Mouse (Mus musculus) CH12.LX (cell line): ENCODE data around the gene Gm11937. TPM values are rescaled to one million over a fixed set of nuclear protein-coding genes. Genes with fewer than 3 reads are reported as not detected.

Experiments
- DNase-seq: peaks from one replicate; pipeline ENCODE4 v3.0.0-alpha.2; 2013; ENCODE audit errors: extremely low read depth
- H3K27ac ChIP-seq: 2 replicates; pipeline ENCODE4 v1.5.1; 2012; ENCODE audit warnings: low read depth, mild to moderate bottlenecking, control low read depth, moderate library complexity; ENCODE audit not compliant: insufficient read depth
- H3K27me3 ChIP-seq: replicated peaks from 2 replicates; pipeline ENCODE3; 2012; ENCODE audit warnings: inconsistent platforms
- H3K36me3 ChIP-seq, 2 experiments: replicated peaks in 1 of 2; 2 replicates each; pipeline versions ENCODE3 to v1.6.1; 2012; ENCODE audit warnings: inconsistent platforms in 1 of 2, low read length in 1 of 2, mild to moderate bottlenecking in 1 of 2, mixed read lengths in 1 of 2, moderate library complexity in 1 of 2; ENCODE audit not compliant: control insufficient read depth in 1 of 2, insufficient read depth in 1 of 2
- H3K4me1 ChIP-seq, 2 experiments: 2 replicates each; pipeline ENCODE4 v1.6.1; 2012; ENCODE audit warnings: inconsistent platforms in 1 of 2, moderate library complexity in 1 of 2; ENCODE audit not compliant: insufficient read depth in 2 of 2, control insufficient read depth in 1 of 2
- H3K4me2 ChIP-seq: 2 replicates; pipeline ENCODE4 v1.6.1; 2012; ENCODE audit warnings: low read depth, mild to moderate bottlenecking, control low read depth; ENCODE audit not compliant: poor library complexity, insufficient read depth, severe bottlenecking
- H3K4me3 ChIP-seq, 3 experiments: fragments of 150-350 bp in 1 of 3; sonication (generic) in 1 of 3; replicated peaks in 1 of 3; 2 replicates each; pipeline versions ENCODE3 to v1.5.1; 2011 to 2012; ENCODE audit warnings: low read depth in 2 of 3, low read length in 2 of 3, mild to moderate bottlenecking in 2 of 3, moderate library complexity in 2 of 3, control low read depth in 1 of 3, improper control_type of control experiment in 1 of 3, inconsistent platforms in 1 of 3, mixed read lengths in 1 of 3; ENCODE audit not compliant: poor library complexity in 1 of 3
- H3K79me2 ChIP-seq: replicated peaks from 2 replicates; pipeline ENCODE4 v1.6.1; 2012; ENCODE audit warnings: mild to moderate bottlenecking, moderate library complexity; ENCODE audit not compliant: control insufficient read depth, poor library complexity, insufficient read depth, severe bottlenecking; ENCODE audit errors: extremely low read depth
- H3K9ac ChIP-seq: 2 replicates; pipeline ENCODE4 v1.6.1; 2012; ENCODE audit warnings: low read depth, mild to moderate bottlenecking, control low read depth, moderate library complexity; ENCODE audit not compliant: insufficient read depth
- H3K9me3 ChIP-seq: replicated peaks from 2 replicates; pipeline ENCODE3; 2012; ENCODE audit warnings: low read length, inconsistent platforms, mixed read lengths
- BHLHE40 ChIP-seq: IDR thresholded peaks from 2 replicates; pipeline ENCODE4 v1.6.1; 2011; ENCODE audit warnings: mild to moderate bottlenecking, low read depth, low read length, improper control_type of control experiment
- CHD1 ChIP-seq: IDR thresholded peaks from 2 replicates; pipeline ENCODE4 v1.6.1; 2012; ENCODE audit warnings: low read depth, low read length, improper control_type of control experiment, inconsistent platforms
- CHD2 ChIP-seq: IDR thresholded peaks from 2 replicates; pipeline ENCODE4 v1.6.1; 2011; ENCODE audit warnings: low read length, improper control_type of control experiment
- E2F4 ChIP-seq: IDR thresholded peaks from 2 replicates; pipeline ENCODE4 v1.6.1; 2011; ENCODE audit warnings: low read depth, low read length, improper control_type of control experiment; ENCODE audit not compliant: insufficient replicate concordance
- EP300 ChIP-seq: IDR thresholded peaks from 2 replicates; pipeline ENCODE4 v1.6.1; 2011; ENCODE audit warnings: low read length, improper control_type of control experiment
- ETS1 ChIP-seq: conservative IDR thresholded peaks from 2 replicates; pipeline ENCODE4 v1.6.1; 2012; ENCODE audit warnings: low read depth, mild to moderate bottlenecking, inconsistent platforms, low read length, improper control_type of control experiment, moderate library complexity
- IRF4 ChIP-seq: IDR thresholded peaks from 2 replicates; pipeline ENCODE4 v1.6.1; 2014; ENCODE audit warnings: low read depth, mild to moderate bottlenecking, inconsistent platforms, low read length, improper control_type of control experiment
- JUN ChIP-seq: IDR thresholded peaks from 2 replicates; pipeline ENCODE4 v1.6.1; 2011; ENCODE audit warnings: low read depth, mild to moderate bottlenecking, low read length, improper control_type of control experiment, moderate library complexity; ENCODE audit not compliant: insufficient read depth
- JUND ChIP-seq: conservative IDR thresholded peaks from 2 replicates; pipeline ENCODE4 v1.6.1; 2011; ENCODE audit warnings: low read depth, low read length, improper control_type of control experiment
- MAFK ChIP-seq: IDR thresholded peaks from 2 replicates; pipeline ENCODE4 v1.6.1; 2011; ENCODE audit warnings: low read length, improper control_type of control experiment; ENCODE audit not compliant: insufficient replicate concordance
- MEF2A ChIP-seq: IDR thresholded peaks from 2 replicates; pipeline ENCODE4 v1.6.1; 2014; ENCODE audit warnings: low read depth, mild to moderate bottlenecking, inconsistent platforms, low read length, improper control_type of control experiment, borderline replicate concordance
- MXI1 ChIP-seq: IDR thresholded peaks from 2 replicates; pipeline ENCODE4 v1.6.1; 2011; ENCODE audit warnings: mild to moderate bottlenecking, low read depth, low read length, improper control_type of control experiment
- NELFE ChIP-seq: IDR thresholded peaks from 2 replicates; pipeline ENCODE4 v1.6.1; 2011; ENCODE audit warnings: low read depth, low read length, improper control_type of control experiment
- NRF1 ChIP-seq: IDR thresholded peaks from 2 replicates; pipeline ENCODE4 v1.6.1; 2014; ENCODE audit warnings: low read depth, mild to moderate bottlenecking, inconsistent platforms, low read length, improper control_type of control experiment, moderate library complexity
- POLR2A ChIP-seq: IDR thresholded peaks from 2 replicates; pipeline ENCODE4 v1.6.1; 2011; ENCODE audit warnings: low read depth, mild to moderate bottlenecking, improper control_type of control experiment, low read length
- POLR2AphosphoS2 ChIP-seq: IDR thresholded peaks from 2 replicates; pipeline ENCODE4 v1.6.1; 2011; ENCODE audit warnings: low read depth, low read length, improper control_type of control experiment
- RCOR1 ChIP-seq: conservative IDR thresholded peaks from 2 replicates; pipeline ENCODE4 v1.6.1; 2012; ENCODE audit warnings: low read depth, mild to moderate bottlenecking, inconsistent platforms, low read length, improper control_type of control experiment
- TCF12 ChIP-seq: IDR thresholded peaks from 2 replicates; pipeline ENCODE4 v1.6.1; 2014; ENCODE audit warnings: low read depth, mild to moderate bottlenecking, inconsistent platforms, low read length, improper control_type of control experiment
- USF1 ChIP-seq: IDR thresholded peaks from 2 replicates; pipeline ENCODE4 v1.6.1; 2014; ENCODE audit warnings: low read depth, mild to moderate bottlenecking, inconsistent platforms, low read length, improper control_type of control experiment
- ZC3H11A ChIP-seq: IDR thresholded peaks from 2 replicates; pipeline ENCODE4 v1.6.1; 2012; ENCODE audit warnings: low read depth, mild to moderate bottlenecking, inconsistent platforms, low read length, improper control_type of control experiment
- ZKSCAN1 ChIP-seq: IDR thresholded peaks from 2 replicates; pipeline ENCODE4 v1.6.1; 2012; ENCODE audit warnings: low read depth, inconsistent platforms, low read length, improper control_type of control experiment, borderline replicate concordance
- ZNF384 ChIP-seq: IDR thresholded peaks from 2 replicates; pipeline ENCODE4 v1.6.1; 2012; ENCODE audit warnings: low read depth, low read length, improper control_type of control experiment, inconsistent platforms
- dilution Hi-C: fragments of 300-500 bp; cut with MboI; formaldehyde crosslinking; loops from 2 replicates; pipeline ENCODE4 v1.14.3; 2020; ENCODE audit warnings: low sequenced_read_pairs; ENCODE audit not compliant: extremely low pct_unique_long_range_greater_than_20kb, extremely low pct_ligation_motif_present
- in situ Hi-C: fragments of 300-500 bp; cut with MboI; formaldehyde crosslinking; loops from 3 replicates; pipeline ENCODE4 v1.14.3; 2019; ENCODE audit warnings: low sequenced_read_pairs, low pct_ligation_motif_present, low pct_unique_long_range_greater_than_20kb, mixed read lengths
- polyA plus RNA-seq: library from polyadenylated mRNA; unstranded; fragments of >175 nt; gene quantifications from 2 replicates; pipeline ENCODE4 v1.2.1, GENCODE M21; 2012; ENCODE audit warnings: low read depth; ENCODE audit not compliant: insufficient read length
- total RNA-seq, 2 experiments: library from RNA; depleted of rRNA; stranded (reverse); fragments of 300-350 nt in 1 of 2; fragments of >200 nt in 1 of 2; gene quantifications; 2 replicates each; pipeline ENCODE4 v1.2.3; 2012 to 2014

Gene Gm11937
- total and polyA plus RNA-seq, 3 experiments = not detected

DNA sequence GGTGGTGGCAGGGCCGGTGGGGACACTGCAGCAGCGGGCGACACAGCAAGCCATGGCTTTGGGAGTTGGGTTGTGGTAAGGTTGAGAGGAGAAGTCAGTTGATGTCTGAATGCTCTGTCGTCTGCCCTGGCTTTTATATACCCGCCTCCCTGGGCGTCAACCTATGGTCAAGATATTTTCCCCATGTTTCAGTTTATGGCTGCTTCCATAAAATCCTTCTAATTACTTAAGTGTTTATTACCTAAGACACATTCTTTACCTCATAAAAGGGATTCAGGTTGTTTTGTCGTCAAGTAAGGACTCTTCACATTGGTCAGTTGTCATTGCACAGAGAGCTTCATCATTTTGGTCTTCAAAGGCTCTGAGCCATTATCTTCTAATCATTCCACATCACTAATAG is 43.5 kb downstream of the Gm11937 start, which contains the start of gene Krtap3-1:
Gene Krtap3-1, minus strand, starts transcription at position 101 of the 400 bp plus-strand sequence.
- no peaks in the 10 kb centered on the region for H3K36me3 ChIP-seq

DNA sequence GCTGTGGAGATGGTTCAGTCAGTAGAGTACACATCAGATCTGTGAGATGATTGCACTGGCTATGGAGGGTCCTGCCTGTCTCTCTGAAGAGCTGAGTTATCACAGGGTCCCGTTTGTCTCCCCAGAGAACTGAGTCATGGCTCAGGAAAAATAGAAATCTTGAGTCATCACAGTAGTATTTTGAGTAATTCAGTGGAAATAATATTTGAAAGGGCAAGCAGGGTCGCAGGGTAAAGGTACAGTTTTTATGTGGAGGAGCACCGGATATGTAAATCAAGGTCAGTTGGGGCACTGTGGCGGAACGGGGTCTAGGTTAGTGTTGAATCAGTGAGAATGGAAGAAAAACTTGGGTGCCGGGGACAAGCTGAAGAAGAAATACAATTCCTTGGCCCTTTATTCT is 47.4 kb downstream of the Gm11937 start:
- Histone ChIP-seq H3K4me3 (no peak overlapping the region), H3K36me3 (no peaks in the 10 kb centered on the region), H3K27ac (no peak overlapping the region), H3K27me3 (peaks cover 35% of the 10 kb centered on the region), H3K79me2 (no peaks in the 10 kb centered on the region), H3K9ac (no peak overlapping the region), H3K4me1 (peaks cover 5 to 15% of the 10 kb centered on the region in 2 experiments), H3K4me2 (peak overlapping the region; percentile 65; the same call in 1 of the 2 replicates), H3K9me3 (no peaks in the 10 kb centered on the region)
- TF ChIP-seq JUND = peak; percentile 96
- TF ChIP-seq POLR2A = no peak
- no peak for TF ChIP-seq USF1
- no peak for TF ChIP-seq MXI1
- TF ChIP-seq CHD1 = no peak
- TF ChIP-seq TCF12 = peak; percentile 79
- peak; percentile 98 for TF ChIP-seq EP300
- TF ChIP-seq IRF4 = peak; percentile 99
- TF ChIP-seq BHLHE40 = peak; percentile 86
- peak; percentile 98 for TF ChIP-seq JUN
- TF ChIP-seq MEF2A = peak; percentile 96
- TF ChIP-seq MAFK = peak; percentile 87
- no peak for TF ChIP-seq ZC3H11A
- peak; percentile 97 for TF ChIP-seq ETS1
- TF ChIP-seq CHD2 = peak; percentile 59; the same call in 1 of the 2 replicates
- no peak for TF ChIP-seq POLR2AphosphoS2
- peak; percentile 90; the same call in 1 of the 2 replicates for TF ChIP-seq RCOR1
- peak; percentile 84 for DNase-seq
- in situ Hi-C loops = no loop called here
- dilution Hi-C loops = no loop called here

More for the DNA sequence above, 43.5 kb downstream of the Gm11937 start, which contains the start of gene Krtap3-1:
- no peak within 1 kb of the TSS for H3K4me2 ChIP-seq
- TF ChIP-seq MXI1 = no peak
- TF ChIP-seq NELFE = no peak
- no peak for TF ChIP-seq ZNF384
- TF ChIP-seq NRF1 = no peak
- no peak for TF ChIP-seq BHLHE40
- TF ChIP-seq E2F4 = no peak
- TF ChIP-seq CHD2 = no peak
- TF ChIP-seq ZKSCAN1 = no peak
- TF ChIP-seq JUN = no peak
- no peaks in the 10 kb centered on the region for H3K9me3 ChIP-seq
- in situ Hi-C loops (no loop called here), dilution Hi-C loops (no loop called here)
- H3K27me3 ChIP-seq = peaks cover 29% of the 10 kb centered on the region
- H3K27ac ChIP-seq = no peak within 1 kb of the TSS
- H3K9ac ChIP-seq = no peak within 1 kb of the TSS
- H3K4me3 ChIP-seq = no peak within 1 kb of the TSS
- H3K4me1 ChIP-seq = peaks cover 5 to 12% of the 10 kb centered on the region in 2 experiments; a peak in 3 of 4 replicates
- DNase-seq = no peak
- H3K79me2 ChIP-seq = no peaks in the 10 kb centered on the region

Other genes with a start within 250 kb of the Gm11937 start
Only the 20 nearest of the 37 such genes appear.
- not detected in 2 replicates for gene Krt39, start 88.9 kb downstream of the Gm11937 start, total RNA-seq (2012; rRNA removed)
- not detected in 2 replicates for gene Krt39, start 88.9 kb downstream of the Gm11937 start, total RNA-seq (2014; rRNA removed)
- gene Krt39, start 88.9 kb downstream of the Gm11937 start, polyA plus RNA-seq = not detected in 2 replicates
- not detected in 2 replicates for gene Krt40, start 67.0 kb downstream of the Gm11937 start, total RNA-seq (2012; rRNA removed)
- gene Krt40, start 67.0 kb downstream of the Gm11937 start, total RNA-seq (2014; rRNA removed) = not detected in 2 replicates
- not detected in 2 replicates for gene Krt40, start 67.0 kb downstream of the Gm11937 start, polyA plus RNA-seq
- not detected in 2 replicates for gene Krtap3-3, start 59.3 kb downstream of the Gm11937 start, total RNA-seq (2012; rRNA removed)
- not detected in 2 replicates for gene Krtap3-3, start 59.3 kb downstream of the Gm11937 start, total RNA-seq (2014; rRNA removed)
- not detected in 2 replicates for gene Krtap3-3, start 59.3 kb downstream of the Gm11937 start, polyA plus RNA-seq
- not detected in 2 replicates for gene Krtap3-2, start 53.3 kb downstream of the Gm11937 start, total RNA-seq (2012; rRNA removed)
- gene Krtap3-2, start 53.3 kb downstream of the Gm11937 start, total RNA-seq (2014; rRNA removed) = not detected in 2 replicates
- gene Krtap3-2, start 53.3 kb downstream of the Gm11937 start, polyA plus RNA-seq = not detected in 2 replicates
- gene Gm11939, start 50.7 kb downstream of the Gm11937 start, total RNA-seq (2012; rRNA removed) = not detected in 2 replicates
- gene Gm11939, start 50.7 kb downstream of the Gm11937 start, total RNA-seq (2014; rRNA removed) = not detected in 2 replicates
- gene Gm11939, start 50.7 kb downstream of the Gm11937 start, polyA plus RNA-seq = not detected in 2 replicates
- gene Krtap3-1, start 43.6 kb downstream of the Gm11937 start, total RNA-seq (2012; rRNA removed) = not detected in 2 replicates
- not detected in 2 replicates for gene Krtap3-1, start 43.6 kb downstream of the Gm11937 start, total RNA-seq (2014; rRNA removed)
- not detected in 2 replicates for gene Krtap3-1, start 43.6 kb downstream of the Gm11937 start, polyA plus RNA-seq
- gene Krtap1-5, start 29.2 kb downstream of the Gm11937 start, total RNA-seq (2012; rRNA removed) = not detected in 2 replicates
- not detected in 2 replicates for gene Krtap1-5, start 29.2 kb downstream of the Gm11937 start, total RNA-seq (2014; rRNA removed)
- not detected in 2 replicates for gene Krtap1-5, start 29.2 kb downstream of the Gm11937 start, polyA plus RNA-seq
- not detected in 2 replicates for gene Krtap1-4, start 26.5 kb downstream of the Gm11937 start, total RNA-seq (2012; rRNA removed)
- gene Krtap1-4, start 26.5 kb downstream of the Gm11937 start, total RNA-seq (2014; rRNA removed) = not detected in 2 replicates
- gene Krtap1-4, start 26.5 kb downstream of the Gm11937 start, polyA plus RNA-seq = not detected in 2 replicates
- gene Krtap1-3, start 18.9 kb downstream of the Gm11937 start, total RNA-seq (2012; rRNA removed) = not detected in 2 replicates
- gene Krtap1-3, start 18.9 kb downstream of the Gm11937 start, total RNA-seq (2014; rRNA removed) = not detected in 2 replicates
- not detected in 2 replicates for gene Krtap1-3, start 18.9 kb downstream of the Gm11937 start, polyA plus RNA-seq
- not detected in 2 replicates for gene Krtap9-3, start 12.1 kb downstream of the Gm11937 start, total RNA-seq (2012; rRNA removed)
- gene Krtap9-3, start 12.1 kb downstream of the Gm11937 start, total RNA-seq (2014; rRNA removed) = not detected in 2 replicates
- gene Krtap9-3, start 12.1 kb downstream of the Gm11937 start, polyA plus RNA-seq = not detected in 2 replicates
- gene Gm11938, start 6.9 kb downstream of the Gm11937 start, total RNA-seq (2012; rRNA removed) = not detected in 2 replicates
- not detected in 2 replicates for gene Gm11938, start 6.9 kb downstream of the Gm11937 start, total RNA-seq (2014; rRNA removed)
- gene Gm11938, start 6.9 kb downstream of the Gm11937 start, polyA plus RNA-seq = not detected in 2 replicates
- gene Krtap2-4, start 4.7 kb upstream of the Gm11937 start, total RNA-seq (2012; rRNA removed) = not detected in 2 replicates
- gene Krtap2-4, start 4.7 kb upstream of the Gm11937 start, total RNA-seq (2014; rRNA removed) = not detected in 2 replicates
- not detected in 2 replicates for gene Krtap2-4, start 4.7 kb upstream of the Gm11937 start, polyA plus RNA-seq
- gene Gm11562, start 10.2 kb upstream of the Gm11937 start, total RNA-seq (2012; rRNA removed) = not detected in 2 replicates
- not detected in 2 replicates for gene Gm11562, start 10.2 kb upstream of the Gm11937 start, total RNA-seq (2014; rRNA removed)
- gene Gm11562, start 10.2 kb upstream of the Gm11937 start, polyA plus RNA-seq = not detected in 2 replicates
- gene Krtap4-1, start 18.0 kb upstream of the Gm11937 start, total RNA-seq (2012; rRNA removed) = not detected in 2 replicates
- gene Krtap4-1, start 18.0 kb upstream of the Gm11937 start, total RNA-seq (2014; rRNA removed) = not detected in 2 replicates
- not detected in 2 replicates for gene Krtap4-1, start 18.0 kb upstream of the Gm11937 start, polyA plus RNA-seq
- gene Krtap4-2, start 24.9 kb upstream of the Gm11937 start, total RNA-seq (2012; rRNA removed) = not detected in 2 replicates
- not detected in 2 replicates for gene Krtap4-2, start 24.9 kb upstream of the Gm11937 start, total RNA-seq (2014; rRNA removed)
- not detected in 2 replicates for gene Krtap4-2, start 24.9 kb upstream of the Gm11937 start, polyA plus RNA-seq
- gene Krtap4-7, start 33.9 kb upstream of the Gm11937 start, total RNA-seq (2012; rRNA removed) = not detected in 2 replicates
- gene Krtap4-7, start 33.9 kb upstream of the Gm11937 start, total RNA-seq (2014; rRNA removed) = not detected in 2 replicates
- not detected in 2 replicates for gene Krtap4-7, start 33.9 kb upstream of the Gm11937 start, polyA plus RNA-seq
- gene Gm11555, start 40.0 kb upstream of the Gm11937 start, total RNA-seq (2012; rRNA removed) = not detected in 2 replicates
- gene Gm11555, start 40.0 kb upstream of the Gm11937 start, total RNA-seq (2014; rRNA removed) = not detected in 2 replicates
- not detected in 2 replicates for gene Gm11555, start 40.0 kb upstream of the Gm11937 start, polyA plus RNA-seq
- gene Gm11563, start 48.8 kb upstream of the Gm11937 start, total RNA-seq (2012; rRNA removed) = not detected in 2 replicates
- gene Gm11563, start 48.8 kb upstream of the Gm11937 start, total RNA-seq (2014; rRNA removed) = not detected in 2 replicates
- not detected in 2 replicates for gene Gm11563, start 48.8 kb upstream of the Gm11937 start, polyA plus RNA-seq
- not detected in 2 replicates for gene Krtap4-6, start 55.8 kb upstream of the Gm11937 start, total RNA-seq (2012; rRNA removed)
- not detected in 2 replicates for gene Krtap4-6, start 55.8 kb upstream of the Gm11937 start, total RNA-seq (2014; rRNA removed)
- not detected in 2 replicates for gene Krtap4-6, start 55.8 kb upstream of the Gm11937 start, polyA plus RNA-seq
- gene Gm14190, start 80.6 kb upstream of the Gm11937 start, total RNA-seq (2012; rRNA removed) = not detected in 2 replicates
- not detected in 2 replicates for gene Gm14190, start 80.6 kb upstream of the Gm11937 start, total RNA-seq (2014; rRNA removed)
- gene Gm14190, start 80.6 kb upstream of the Gm11937 start, polyA plus RNA-seq = not detected in 2 replicates